Mouse (Mus musculus) layer of hippocampus, adult 2 months (tissue): ENCODE data around the gene Gchfr. TPM values are rescaled to one million over a fixed set of nuclear protein-coding genes. Genes with fewer than 3 reads are reported as not detected.

Experiments used
- DNase-seq, 2 experiments: peaks; one replicate each; pipeline ENCODE4 v3.0.0; 2022; ENCODE audit warnings: low spot score in 2 of 2
- H3K27ac ChIP-seq: fragments of 200-600 bp; 2 replicates; pipeline ENCODE4 v1.8.1; 2022
- H3K4me3 ChIP-seq: fragments of 200-600 bp; 2 replicates; pipeline ENCODE4 v1.8.1; 2022; ENCODE audit warnings: mild to moderate bottlenecking
- CTCF ChIP-seq: fragments of 200-600 bp; conservative IDR thresholded peaks from 2 replicates; pipeline ENCODE4 v1.8.1; 2022; ENCODE audit warnings: antibody characterized with exemption, mild to moderate bottlenecking, moderate library complexity
- long read RNA-seq, 2 experiments: library from polyadenylated mRNA; stranded (forward); transcript quantifications; one replicate each; pipeline ENCODE4 v2.0.0; 2021; ENCODE audit warnings: borderline mapping rate in 2 of 2
- total RNA-seq, 2 experiments: library from RNA; stranded (reverse); gene quantifications; 2 replicates each; pipeline ENCODE4 v1.2.3; 2021

Gchfr gene
- not detected for total RNA-seq
- long read RNA-seq, experiment 1, partial matches to known transcripts = 0 of 1 reads
- long read RNA-seq, experiment 1, other reads (novel, unspliced or antisense) = 0 of 1 reads
- long read RNA-seq, experiment 2 = 0 reads

DNA sequence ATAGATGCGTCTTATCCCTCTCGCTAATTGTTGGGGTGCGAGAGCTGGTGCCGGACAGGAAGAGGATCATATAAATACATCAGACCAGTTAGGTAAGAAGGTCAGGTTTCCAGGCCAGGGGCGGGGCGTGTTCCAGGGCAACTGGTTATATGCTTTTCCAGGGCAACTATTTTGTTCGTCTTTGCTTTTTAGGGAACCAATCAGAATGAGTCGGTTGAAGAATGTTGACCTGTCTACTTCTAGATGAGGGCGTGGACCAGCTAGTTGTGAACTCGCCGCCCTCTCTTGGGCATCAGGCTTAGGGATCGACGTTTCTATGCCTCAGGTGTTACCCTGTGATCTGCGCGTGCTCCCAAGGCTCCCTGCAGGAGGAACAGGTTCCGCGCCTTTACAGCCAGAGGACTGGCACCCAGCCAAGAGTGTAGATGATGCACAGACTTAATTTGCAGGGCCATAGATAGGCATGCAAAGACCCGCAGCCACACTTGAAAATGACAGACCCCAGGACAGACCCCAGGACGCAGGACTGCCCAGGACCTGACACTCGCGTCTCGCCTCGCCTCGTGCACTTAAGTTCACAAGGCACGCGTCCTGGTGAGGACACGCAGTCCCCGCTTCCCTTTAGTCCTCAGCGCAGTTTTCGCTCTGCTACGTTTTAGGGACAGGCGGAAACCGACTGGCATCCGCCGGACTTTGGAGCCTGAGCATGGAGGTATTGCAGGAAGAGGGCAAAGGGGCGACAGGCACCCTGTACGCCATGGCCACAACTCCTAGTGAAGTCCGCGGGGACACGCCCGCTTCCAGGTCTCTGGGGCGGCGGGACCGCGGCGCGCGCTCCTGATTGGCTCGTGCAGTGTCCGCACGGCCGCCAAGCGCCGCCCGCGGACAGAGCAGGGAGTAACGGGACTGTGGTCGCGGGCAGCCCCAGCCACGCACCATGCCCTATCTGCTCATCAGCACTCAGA lies at the start of gene Gchfr:
Gchfr (plus strand) TSS at position 873 of the 965 bp plus-strand sequence.
- DNase-seq = no peak
- Histone ChIP-seq H3K4me3 (peak within 1 kb of the TSS; percentile 72), H3K27ac (no peak within 1 kb of the TSS)
- TF ChIP-seq CTCF = peak; percentile 50

DNA sequence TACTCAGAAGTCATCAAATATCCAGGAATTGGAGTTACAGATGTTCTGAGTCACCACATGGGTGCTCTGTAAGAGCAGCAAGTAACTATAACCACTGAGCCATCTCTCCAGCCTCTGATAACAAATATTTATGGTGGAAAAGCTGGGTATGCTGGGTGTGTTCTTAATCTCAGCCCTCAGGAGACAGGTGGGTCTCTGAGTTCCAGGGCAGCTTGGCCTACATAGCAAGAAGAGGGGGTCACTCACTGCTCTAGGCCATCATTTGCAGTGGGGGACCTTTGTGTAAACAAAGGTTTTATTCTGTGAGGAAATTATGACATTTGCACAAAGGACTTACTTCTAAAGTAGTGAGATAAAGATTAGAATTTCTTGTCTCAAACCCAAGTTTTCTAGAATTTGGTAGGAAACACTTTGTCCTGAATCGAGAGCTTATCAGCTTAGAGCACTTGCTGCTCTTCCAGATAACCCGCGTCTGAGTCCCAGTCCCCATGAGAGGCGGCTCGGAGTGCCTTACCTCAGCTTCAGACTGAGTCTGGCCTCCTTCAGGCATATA lies 31.2 kb upstream of the Gchfr start:
- DNase-seq = no peak
- no peak overlapping the region for H3K27ac ChIP-seq
- TF ChIP-seq CTCF = no peak
- H3K4me3 ChIP-seq = no peak overlapping the region

DNA sequence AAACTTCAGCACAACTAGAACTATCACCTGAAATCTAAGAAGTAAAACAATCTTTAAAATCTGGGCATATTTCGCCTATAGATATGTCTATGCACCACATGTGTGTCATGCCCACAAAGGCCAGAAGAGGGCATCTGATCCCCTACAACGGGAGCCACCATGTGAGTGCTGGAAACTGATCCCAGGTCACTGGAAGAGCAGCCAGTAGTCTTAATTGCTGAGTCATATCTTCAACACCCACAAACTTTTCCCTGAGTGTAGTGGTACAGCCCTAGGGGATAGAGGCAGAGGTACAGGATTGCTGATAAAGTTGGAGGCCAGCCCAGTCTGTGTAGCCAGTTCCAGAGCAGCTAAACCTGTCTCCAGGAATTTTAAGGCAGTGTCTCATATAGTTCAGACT lies 22.4 kb upstream of the Gchfr start:
- Histone ChIP-seq H3K4me3 (no peak overlapping the region), H3K27ac (no peak overlapping the region)
- DNase-seq = no peak
- TF ChIP-seq CTCF = peak; percentile 49

DNA sequence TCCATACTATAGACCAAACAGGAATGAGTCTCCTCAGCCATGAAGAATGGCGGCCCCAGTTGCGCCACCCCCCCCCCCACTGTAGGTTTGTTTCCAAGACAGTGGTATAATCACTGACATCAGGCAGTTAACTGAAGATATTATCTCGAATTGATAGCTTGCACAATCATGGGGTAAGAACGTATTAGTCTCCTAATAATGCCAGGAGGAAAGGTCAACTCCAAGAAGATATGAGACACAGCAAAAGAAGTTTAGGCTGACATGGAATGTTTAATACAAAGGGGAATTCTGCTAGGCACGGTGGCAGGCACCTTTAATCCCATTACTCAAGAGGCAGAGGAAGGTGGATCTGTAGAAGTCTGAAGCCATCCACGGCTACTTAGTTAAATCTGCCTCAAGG lies 21.1 kb upstream of the Gchfr start:
- DNase-seq = no peak
- Histone ChIP-seq H3K4me3 (no peak overlapping the region), H3K27ac (no peak overlapping the region)
- TF ChIP-seq CTCF = no peak

DNA sequence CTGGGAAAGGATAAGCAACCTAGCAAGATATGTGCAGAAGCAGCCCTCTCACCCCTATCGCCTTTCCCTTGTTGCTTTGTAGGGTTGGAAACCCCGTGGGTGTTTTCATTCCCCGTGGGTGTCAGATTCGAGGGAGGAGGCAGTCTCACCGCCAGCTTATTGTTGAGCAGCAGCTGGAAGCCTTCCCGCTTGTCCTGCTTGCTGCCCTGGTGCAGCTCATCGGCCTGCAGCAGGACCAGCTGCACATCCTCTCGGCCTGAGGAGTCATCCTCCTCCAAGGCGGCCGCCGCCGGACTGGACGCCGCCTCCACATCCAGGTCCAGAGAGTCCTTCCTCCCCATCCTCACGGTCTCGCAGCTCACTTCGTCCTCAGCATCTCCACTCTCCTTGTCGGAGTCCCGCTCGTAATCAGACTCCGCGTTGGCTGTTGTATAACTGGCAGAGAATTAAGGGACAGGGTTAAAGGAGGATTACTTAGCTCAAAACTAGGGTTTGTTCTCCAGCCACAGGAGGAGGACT lies 20.4 kb upstream of the Gchfr start:
- H3K4me3 ChIP-seq = no peak overlapping the region
- DNase-seq = no peak

DNA sequence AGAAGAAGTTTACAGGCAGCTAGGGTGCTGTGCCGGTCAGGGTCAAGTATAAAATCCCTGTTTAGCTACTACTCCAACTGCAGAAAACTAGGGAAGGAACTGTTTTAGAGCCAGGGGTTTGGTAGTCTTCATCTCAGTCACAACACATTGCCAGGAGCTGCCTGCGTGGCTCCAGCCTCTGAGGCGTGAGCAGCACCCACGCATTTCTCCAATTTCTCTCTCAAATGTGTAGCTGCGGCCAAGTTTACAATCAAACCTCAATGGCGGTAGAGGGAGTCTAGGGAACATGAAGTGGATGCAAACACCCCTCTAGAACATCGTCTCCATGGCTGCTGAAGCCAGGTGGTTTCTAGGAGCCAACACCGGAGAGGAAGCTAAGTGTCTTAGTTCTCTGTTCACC lies 19.8 kb upstream of the Gchfr start:
- Histone ChIP-seq H3K4me3 (no peak overlapping the region), H3K27ac (no peak overlapping the region)
- TF ChIP-seq CTCF = no peak
- DNase-seq = no peak

More for the DNA sequence above, 20.4 kb upstream of the Gchfr start:
- TF ChIP-seq CTCF = no peak
- no peak overlapping the region for H3K27ac ChIP-seq

DNA sequence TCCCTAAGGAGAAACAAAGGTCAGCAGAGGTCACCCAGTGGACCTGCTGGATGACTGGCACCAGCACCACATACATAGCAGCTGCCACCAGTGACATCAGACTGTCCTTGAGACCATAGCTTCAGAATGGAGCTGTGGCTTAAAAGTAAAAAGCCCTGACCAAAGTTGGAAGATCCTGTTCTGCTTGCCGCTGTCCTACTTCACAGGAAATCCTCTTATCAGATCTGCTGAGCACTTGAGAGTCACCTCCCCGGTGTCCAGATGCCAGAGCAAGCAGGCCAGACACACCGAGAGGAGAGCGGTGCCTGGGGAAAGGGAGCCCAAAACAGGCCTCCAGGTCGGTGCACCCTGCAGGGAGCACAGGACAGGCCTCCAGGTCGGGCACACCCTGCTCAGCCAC lies 15.3 kb upstream of the Gchfr start:
- Histone ChIP-seq H3K27ac (no peak overlapping the region), H3K4me3 (no peak overlapping the region)
- no peak for DNase-seq
- no peak for TF ChIP-seq CTCF

DNA sequence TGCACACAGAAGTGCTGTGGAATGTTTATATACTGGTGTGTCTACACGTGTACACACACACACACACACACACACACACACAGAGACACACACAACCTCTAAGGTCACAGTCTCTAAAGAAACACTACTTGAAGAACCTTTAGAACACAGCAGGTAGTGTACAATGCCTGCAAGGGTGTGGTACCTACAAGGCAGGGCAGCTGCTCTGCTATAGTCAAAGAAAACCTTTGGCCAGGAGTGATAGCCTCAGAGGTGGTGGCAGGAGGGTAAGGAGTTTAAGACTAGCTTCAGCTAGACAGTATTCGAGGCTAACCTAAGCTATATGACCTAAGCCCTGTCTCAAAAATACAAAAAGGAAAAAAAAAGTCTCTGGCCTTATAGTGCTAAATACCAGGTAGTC lies 12.9 kb upstream of the Gchfr start:
- TF ChIP-seq CTCF = no peak
- H3K27ac ChIP-seq = no peak overlapping the region
- no peak for DNase-seq
- no peak overlapping the region for H3K4me3 ChIP-seq

DNA sequence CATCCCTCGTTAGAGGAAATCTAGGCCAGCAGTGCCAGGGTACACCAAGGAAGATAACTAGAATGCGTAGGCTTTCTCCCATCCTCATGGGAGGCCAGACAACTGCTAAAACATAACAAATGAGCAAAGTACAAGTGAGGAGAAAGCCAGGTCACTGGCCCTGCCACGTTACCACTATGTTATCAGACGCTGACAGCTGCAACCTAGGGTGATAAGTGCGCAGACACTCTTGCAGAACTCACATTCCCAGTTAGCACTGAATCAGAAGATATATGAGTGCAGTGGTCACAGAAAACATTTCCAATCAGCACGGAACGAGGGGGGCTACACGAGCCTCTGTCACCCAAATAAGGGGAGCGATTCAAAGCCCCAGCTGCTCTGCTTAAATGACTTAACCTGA lies 12.2 kb upstream of the Gchfr start:
- Histone ChIP-seq H3K4me3 (peak overlapping the region; percentile 97; the same call in 1 of the 2 replicates), H3K27ac (no peak overlapping the region)
- no peak for DNase-seq
- TF ChIP-seq CTCF = no peak

DNA sequence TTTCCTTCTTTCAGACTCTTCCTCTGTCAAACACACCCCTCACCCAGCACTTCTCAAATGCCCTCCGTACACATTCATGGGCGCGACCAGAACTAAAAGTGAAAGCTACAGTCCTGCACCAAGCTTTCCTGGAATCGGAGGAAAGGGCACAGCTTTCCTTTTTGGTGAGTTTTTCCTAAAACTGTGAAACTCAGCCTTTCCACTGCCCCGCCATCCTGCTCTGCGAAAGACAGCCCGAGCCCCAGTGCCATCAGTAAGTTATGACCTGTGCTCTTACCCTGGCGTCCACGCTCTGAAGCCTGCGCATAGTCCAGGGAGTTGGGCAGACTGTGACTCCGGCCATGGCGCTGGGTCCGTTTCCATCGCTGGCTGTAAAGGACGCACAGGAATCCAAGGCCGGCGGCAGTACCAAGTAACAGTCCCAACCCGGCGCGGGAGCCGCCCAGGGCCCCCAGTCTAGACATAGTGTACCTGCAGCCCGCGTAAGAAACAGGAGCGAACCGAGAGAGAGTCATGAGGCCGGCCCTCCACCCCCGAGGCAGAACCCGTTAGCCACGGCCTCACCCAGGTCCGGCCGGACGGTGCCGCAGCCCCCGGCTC lies 11.4 kb upstream of the Gchfr start:
- Histone ChIP-seq H3K4me3 (peak overlapping the region; percentile 97), H3K27ac (peak overlapping the region; percentile 88)
- no peak for DNase-seq
- no peak for TF ChIP-seq CTCF

DNA sequence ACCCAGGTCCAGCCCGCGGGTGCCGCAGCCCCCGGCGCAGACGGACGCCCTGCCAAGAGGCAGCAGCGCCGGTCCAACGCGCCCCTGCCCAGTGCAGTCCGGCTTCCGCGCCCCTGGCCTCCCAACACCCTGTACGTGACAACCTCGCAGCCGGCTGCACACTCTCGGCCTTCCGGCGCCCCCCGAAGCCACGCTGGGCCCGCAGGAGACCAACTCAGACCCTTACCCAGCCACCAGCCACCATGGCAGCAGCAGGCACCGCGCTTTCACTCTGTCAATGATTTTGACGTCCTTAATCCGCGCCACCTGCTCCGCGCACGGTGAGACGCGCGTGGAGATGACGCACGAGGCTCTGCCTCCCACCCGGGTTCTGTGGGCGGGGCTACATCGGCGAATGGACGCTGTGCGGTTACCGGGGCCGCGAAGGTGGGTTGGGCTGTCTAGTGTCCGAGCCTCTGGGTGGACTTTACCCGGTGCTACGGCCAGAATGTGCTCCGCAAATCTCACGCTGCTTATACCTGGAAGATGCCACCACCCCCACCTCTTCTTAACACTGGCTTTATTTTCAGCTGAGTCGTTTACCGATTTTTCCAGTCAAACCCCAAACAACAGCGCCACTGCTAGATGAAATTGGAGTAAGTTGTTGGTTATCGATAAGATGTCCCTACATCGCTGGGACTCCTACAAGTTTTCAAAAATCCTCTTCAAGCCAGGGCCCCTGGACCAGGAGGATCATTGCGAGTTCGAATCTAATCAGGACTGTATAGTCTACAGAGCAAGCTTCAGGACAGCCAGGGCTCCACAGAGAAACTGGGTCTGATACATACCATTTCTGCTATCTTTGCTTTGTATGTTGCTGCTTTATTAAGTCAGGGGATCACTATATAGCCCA lies 10.6 kb upstream of the Gchfr start, which contains the start of gene Rmdn3:
Rmdn3 (minus strand) TSS at position 354 of the 892 bp plus-strand sequence.
- H3K4me3 ChIP-seq = peak within 1 kb of the TSS; percentile 97
- DNase-seq = peak; percentile 94 to 98
- TF ChIP-seq CTCF = peak; percentile 41
- H3K27ac ChIP-seq = peak within 1 kb of the TSS; percentile 88

DNA sequence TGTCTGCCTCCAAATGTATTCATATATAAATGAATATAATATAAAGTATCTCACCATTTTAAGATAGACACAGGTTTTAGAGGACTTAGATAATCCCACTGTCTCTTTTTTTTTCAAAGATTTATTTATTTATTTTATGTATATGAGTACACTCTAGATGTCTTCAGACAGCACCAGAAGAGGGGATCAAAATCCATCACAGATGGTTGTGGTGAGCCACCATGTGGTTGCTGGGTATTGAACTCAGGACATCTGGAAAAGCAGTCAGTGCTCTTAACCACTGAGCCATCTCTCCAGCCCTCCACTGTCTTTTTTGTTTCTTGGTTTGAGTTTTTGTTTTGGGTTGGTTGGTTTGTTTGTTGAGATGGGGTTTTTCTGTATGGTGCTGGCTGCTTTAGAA lies 9.7 kb upstream of the Gchfr start:
- H3K4me3 ChIP-seq = no peak overlapping the region
- no peak overlapping the region for H3K27ac ChIP-seq
- TF ChIP-seq CTCF = no peak
- no peak for DNase-seq
